Mouse (Mus musculus): ENCODE measurements around the gene Usp21. TPM values are rescaled to one million over a fixed set of nuclear protein-coding genes. Genes with fewer than 3 reads are reported as not detected.
"Not testable (repeated sequence)": the region's sequence is repeated elsewhere in the genome, so short reads cannot be mapped to it uniquely, and the experiment has no call there.

Gene Usp21
- polyA plus RNA-seq, 2 experiments = 17.4 to 18.0 TPM

GRCm38 (mm10) chr1:171320151-171320550 is 32.4 kb upstream of the Usp21 start:
- no peaks in the 10 kb centered on the region for H3K9me3 ChIP-seq (ENCODE audit: control insufficient read depth, low read length)
- H3K9ac ChIP-seq (replicated peaks) = no peak overlapping the region
- whole genome bisulfite sequencing (ENCODE audit: insufficient replicate concordance) = 31% methylated on average over 5 of the region's 5 CpGs
- 0 out of 4 replicates have a peak, but pooled peaks cover 0 to 2% of the 10 kb centered on the region in 2 experiments for H3K4me1 ChIP-seq (replicated peaks; ENCODE audit: control insufficient read depth in 2 of 2, insufficient read depth in 2 of 2, low read length in 1 of 2)
- 0 out of 2 replicates have a peak overlapping the region, but pooled peaks have one; percentile 8 for H3K4me2 ChIP-seq (ENCODE audit: low read depth)
- H3K4me3 ChIP-seq (ENCODE audit: insufficient read depth in 1 of 2, low read depth in 2 of 2, low read length in 2 of 2) = no peak overlapping the region
- TF ChIP-seq CTCF (IDR thresholded peaks at IDR 0.05; ENCODE audit: low read depth) (no peak), EP300 (IDR thresholded peaks at IDR 0.05; ENCODE audit: low read depth) (no peak)
- ATAC-seq (ENCODE audit: insufficient read depth) (no peak), DNase-seq (ENCODE audit: low read depth in 3 of 3, low spot score in 3 of 3) (no peak)
- no peaks in the 10 kb centered on the region for H3K27me3 ChIP-seq (ENCODE audit: control insufficient read depth, insufficient read depth, low read length)
- H3K36me3 ChIP-seq (replicated peaks; ENCODE audit: control insufficient read depth, insufficient read depth, low read depth) = no peaks in the 10 kb centered on the region
- no peak overlapping the region for H3K27ac ChIP-seq

DNA sequence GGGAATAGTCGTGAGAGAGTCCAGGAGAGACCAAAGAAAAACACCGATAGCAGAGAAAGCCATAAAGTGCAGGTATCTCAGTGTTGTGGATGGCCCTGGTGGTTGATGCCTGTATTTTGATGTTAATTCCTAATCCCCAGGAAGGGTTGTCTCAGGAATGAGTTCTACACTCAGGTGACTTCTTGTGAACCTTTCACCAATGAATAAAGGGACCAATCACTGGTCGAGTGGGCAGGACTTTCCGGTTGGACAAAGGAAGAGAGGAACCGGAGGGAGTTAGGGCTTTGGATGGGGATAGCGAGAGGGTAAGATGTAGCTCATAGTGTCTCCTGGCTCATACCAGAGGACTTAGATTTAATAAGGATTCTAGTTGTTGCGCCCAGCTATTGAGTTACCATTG is 32.0 kb upstream of the Usp21 start:
- DNase-seq (ENCODE audit: low read depth in 3 of 3, low spot score in 3 of 3) = no peak
- WGBS (ENCODE audit: insufficient replicate concordance) = 28% methylated on average over 7 of the region's 7 CpGs
- H3K27ac ChIP-seq = no peak overlapping the region
- no peaks in the 10 kb centered on the region for H3K27me3 ChIP-seq (ENCODE audit: control insufficient read depth, insufficient read depth, low read length)
- H3K9me3 ChIP-seq (ENCODE audit: control insufficient read depth, low read length) = no peaks in the 10 kb centered on the region
- 0 out of 2 replicates have a peak overlapping the region, but pooled peaks have one; percentile 8 for H3K4me2 ChIP-seq (ENCODE audit: low read depth)
- H3K9ac ChIP-seq (replicated peaks) = no peak overlapping the region
- H3K36me3 ChIP-seq (replicated peaks; ENCODE audit: control insufficient read depth, insufficient read depth, low read depth) = no peaks in the 10 kb centered on the region
- H3K4me1 ChIP-seq (replicated peaks; ENCODE audit: control insufficient read depth in 2 of 2, insufficient read depth in 2 of 2, low read length in 1 of 2) = 0 out of 4 replicates have a peak, but pooled peaks cover 0 to 2% of the 10 kb centered on the region in 2 experiments
- no peak overlapping the region for H3K4me3 ChIP-seq (ENCODE audit: insufficient read depth in 1 of 2, low read depth in 2 of 2, low read length in 2 of 2)
- TF ChIP-seq CTCF (IDR thresholded peaks at IDR 0.05; ENCODE audit: low read depth) (no peak), EP300 (IDR thresholded peaks at IDR 0.05; ENCODE audit: low read depth) (no peak)
- no peak for ATAC-seq (ENCODE audit: insufficient read depth)

- peaks cover 4% of the 10 kb centered on the region; the same call in 1 of the 2 replicates for H3K27me3 ChIP-seq (ENCODE audit: control insufficient read depth, insufficient read depth, low read length)
- no peak overlapping the region for H3K4me2 ChIP-seq (ENCODE audit: low read depth)
- H3K27ac ChIP-seq = no peak overlapping the region
- 37% methylated on average over 2 of the region's 2 CpGs for WGBS (ENCODE audit: insufficient replicate concordance)
- TF ChIP-seq EP300 (IDR thresholded peaks at IDR 0.05; ENCODE audit: low read depth) = no peak
- TF ChIP-seq CTCF (IDR thresholded peaks at IDR 0.05; ENCODE audit: low read depth) = no peak
- no peaks in the 10 kb centered on the region for H3K9me3 ChIP-seq (ENCODE audit: control insufficient read depth, low read length)
- no peak overlapping the region for H3K9ac ChIP-seq (replicated peaks)
- no peak overlapping the region for H3K4me3 ChIP-seq (ENCODE audit: insufficient read depth in 1 of 2, low read depth in 2 of 2, low read length in 2 of 2)
- no peaks in the 10 kb centered on the region for H3K36me3 ChIP-seq (replicated peaks; ENCODE audit: control insufficient read depth, insufficient read depth, low read depth)
- no peak for DNase-seq (ENCODE audit: low read depth in 3 of 3, low spot score in 3 of 3)
- no peaks in the 10 kb centered on the region for H3K4me1 ChIP-seq (replicated peaks; ENCODE audit: control insufficient read depth in 2 of 2, insufficient read depth in 2 of 2, low read length in 1 of 2)
- no peak for ATAC-seq (ENCODE audit: insufficient read depth)
Observed at GRCm38 (mm10) chr1:171309321-171309720, 21.5 kb upstream of the Usp21 start.

DNA sequence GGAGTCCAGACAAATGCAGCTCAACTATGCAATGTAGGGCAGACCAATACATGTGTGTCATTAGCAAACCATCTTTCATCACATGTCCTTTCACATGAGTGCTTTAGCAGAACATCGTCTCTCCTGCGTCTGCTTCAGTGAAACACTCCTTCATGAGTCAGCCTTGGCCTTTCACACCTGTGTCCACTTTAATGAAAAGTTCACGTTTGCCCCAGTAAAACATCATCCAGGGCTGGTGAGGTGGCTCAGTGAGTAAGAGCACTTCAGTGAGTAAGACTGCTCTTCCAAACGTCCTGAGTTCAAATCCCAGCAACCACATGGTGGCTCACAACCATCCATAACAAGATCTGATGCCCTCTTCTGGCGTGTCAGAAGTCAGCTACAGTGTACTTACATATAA is 18.4 kb upstream of the Usp21 start:
- H3K9me3 ChIP-seq (ENCODE audit: control insufficient read depth, low read length); H3K27me3 ChIP-seq (ENCODE audit: control insufficient read depth, insufficient read depth, low read length); H3K4me2 ChIP-seq (ENCODE audit: low read depth); H3K4me3 ChIP-seq (ENCODE audit: insufficient read depth in 1 of 2, low read depth in 2 of 2, low read length in 2 of 2); H3K27ac ChIP-seq; H3K36me3 ChIP-seq (replicated peaks; ENCODE audit: control insufficient read depth, insufficient read depth, low read depth); H3K4me1 ChIP-seq (replicated peaks; ENCODE audit: control insufficient read depth in 2 of 2, insufficient read depth in 2 of 2, low read length in 1 of 2); DNase-seq (ENCODE audit: low read depth in 3 of 3, low spot score in 3 of 3); ATAC-seq (ENCODE audit: insufficient read depth); H3K9ac ChIP-seq (replicated peaks): not testable (repeated sequence)
- WGBS (ENCODE audit: insufficient replicate concordance) = 52% methylated on average over 5 of the region's 5 CpGs

- Histone ChIP-seq H3K9ac (replicated peaks) (no peak overlapping the region), H3K4me1 (replicated peaks; ENCODE audit: control insufficient read depth in 2 of 2, insufficient read depth in 2 of 2, low read length in 1 of 2) (peaks cover 3 to 11% of the 10 kb centered on the region in 2 experiments), H3K4me2 (ENCODE audit: low read depth) (no peak overlapping the region), H3K9me3 (ENCODE audit: control insufficient read depth, low read length) (no peaks in the 10 kb centered on the region), H3K36me3 (replicated peaks; ENCODE audit: control insufficient read depth, insufficient read depth, low read depth) (no peaks in the 10 kb centered on the region), H3K4me3 (ENCODE audit: insufficient read depth in 1 of 2, low read depth in 2 of 2, low read length in 2 of 2) (no peak overlapping the region), H3K27me3 (ENCODE audit: control insufficient read depth, insufficient read depth, low read length) (peaks cover 12% of the 10 kb centered on the region), H3K27ac (no peak overlapping the region)
- ATAC-seq (ENCODE audit: insufficient read depth) = no peak
- DNase-seq (ENCODE audit: low read depth in 3 of 3, low spot score in 3 of 3) = no peak
- WGBS (ENCODE audit: insufficient replicate concordance) = 52% methylated on average over 3 of the region's 3 CpGs
- TF ChIP-seq CTCF (IDR thresholded peaks at IDR 0.05; ENCODE audit: low read depth) (no peak), EP300 (IDR thresholded peaks at IDR 0.05; ENCODE audit: low read depth) (no peak)
Observed at GRCm38 (mm10) chr1:171298226-171298625, 10.4 kb upstream of the Usp21 start.
